Mouse (Mus musculus): ENCODE data around the gene Zfhx3.

DNA sequence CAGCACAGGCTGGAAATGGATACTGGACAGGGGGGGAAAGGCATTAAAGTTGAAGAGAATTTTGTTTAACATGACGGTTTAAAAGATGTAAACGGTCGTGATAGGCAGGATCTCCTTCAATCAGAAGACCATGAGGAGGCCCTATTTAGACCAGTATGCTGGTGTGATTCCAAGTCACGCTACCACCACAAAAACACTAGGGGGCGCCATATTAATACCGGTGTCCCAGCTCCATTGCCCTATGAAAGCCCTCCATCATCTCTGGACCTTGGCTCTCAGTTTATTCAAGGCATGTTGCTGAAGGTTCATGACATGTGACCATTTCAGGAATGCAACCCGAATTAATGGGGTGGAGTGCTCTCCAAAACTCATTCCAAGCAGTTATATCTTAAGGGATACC lies 631.7 kb downstream of the Zfhx3 start:
- peak; percentile 47 for TF ChIP-seq CTCF (IDR thresholded peaks at IDR 0.05; ENCODE audit: control insufficient read depth, insufficient read depth, low read length)
- TF ChIP-seq POLR2A (IDR thresholded peaks at IDR 0.05; ENCODE audit: borderline replicate concordance, control insufficient read depth, low read depth, low read length): no peak
